Mouse (Mus musculus) G1E (cell line): ENCODE data around the gene Pcolce2.

Experiments used
- CTCF ChIP-seq: IDR thresholded peaks from 2 replicates; pipeline ENCODE4 v1.5.1; 2012; ENCODE audit warnings: low read depth, low read length, inconsistent platforms, mixed read lengths
- GATA1 ChIP-seq: IDR thresholded peaks from 2 replicates; pipeline ENCODE4 v1.6.1; 2012; ENCODE audit warnings: borderline replicate concordance, low read length, inconsistent platforms, mixed read lengths
- GATA2 ChIP-seq: IDR thresholded peaks from 2 replicates; pipeline ENCODE4 v1.6.1; 2012; ENCODE audit warnings: low read depth, low read length, inconsistent platforms, borderline replicate concordance
- POLR2AphosphoS5 ChIP-seq: IDR thresholded peaks from 2 replicates; pipeline ENCODE4 v1.6.1; 2012; ENCODE audit warnings: low read depth, low read length, inconsistent platforms; ENCODE audit not compliant: insufficient replicate concordance
- TAL1 ChIP-seq: conservative IDR thresholded peaks from 2 replicates; pipeline ENCODE4 v1.6.1; 2012; ENCODE audit warnings: low read depth, low read length, inconsistent platforms, mixed read lengths

GRCm38 (mm10) chr9:95697808-95698207, 60.4 kb downstream of the Pcolce2 start:
- peak; percentile 39; the same call in 1 of the 2 replicates for TF ChIP-seq CTCF
- no peak for TF ChIP-seq POLR2AphosphoS5
- no peak for TF ChIP-seq GATA2
- TF ChIP-seq TAL1 = no peak
- TF ChIP-seq GATA1 = no peak
